Mouse (Mus musculus): ENCODE data around the gene Dio1.

Gene Dio1

GRCm38 (mm10) chr4:107306966-107307365 lies at the start of gene Dio1:
Gene Dio1 (minus strand): TSS chr4:107307169.
- no peak for DNase-seq (ENCODE audit: low spot score in 2 of 2)

- DNase-seq (ENCODE audit: low spot score in 2 of 2) = no peak
These were observed 47.6 kb upstream of the Dio1 start for GRCm38 (mm10) chr4:107354543-107354942.

GRCm38 (mm10) chr4:107354126-107354525 lies 47.2 kb upstream of the Dio1 start:
- DNase-seq (ENCODE audit: low spot score in 2 of 2) = no peak

- no peak for DNase-seq (ENCODE audit: low spot score in 2 of 2)
These were observed 46.6 kb upstream of the Dio1 start for GRCm38 (mm10) chr4:107353612-107354011.

GRCm38 (mm10) chr4:107351368-107351767 lies 44.4 kb upstream of the Dio1 start:
- DNase-seq (ENCODE audit: low spot score in 2 of 2) = no peak

GRCm38 (mm10) chr4:107349311-107350008 lies 42.5 kb upstream of the Dio1 start:
- no peak for DNase-seq (ENCODE audit: low spot score in 2 of 2)

GRCm38 (mm10) chr4:107348529-107349310 lies 41.8 kb upstream of the Dio1 start:
- DNase-seq (ENCODE audit: low spot score in 2 of 2) = no peak

GRCm38 (mm10) chr4:107347221-107347620 lies 40.3 kb upstream of the Dio1 start:
- DNase-seq (ENCODE audit: low spot score in 2 of 2) = no peak

DNA sequence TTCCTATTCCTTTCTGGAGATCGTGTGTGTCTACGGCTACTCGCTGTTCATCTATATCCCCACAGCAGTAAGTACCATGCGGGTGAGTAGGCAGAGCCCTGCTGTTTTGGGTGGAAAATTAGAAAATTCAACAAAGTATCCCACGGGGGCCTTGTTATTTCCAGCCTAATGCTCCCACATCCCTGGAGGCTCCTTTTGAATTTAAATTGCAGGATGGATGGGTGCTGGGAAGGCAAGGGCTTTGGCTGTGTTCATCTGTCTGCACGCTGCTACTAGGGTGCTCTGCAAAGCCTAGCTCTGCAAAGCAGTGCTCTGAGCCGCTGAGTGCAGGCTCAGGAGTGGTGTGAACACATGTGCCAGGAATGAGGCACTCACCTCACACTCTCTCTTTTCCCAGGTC lies 37.6 kb upstream of the Dio1 start:
- no peak for DNase-seq (ENCODE audit: low spot score in 2 of 2)

DNA sequence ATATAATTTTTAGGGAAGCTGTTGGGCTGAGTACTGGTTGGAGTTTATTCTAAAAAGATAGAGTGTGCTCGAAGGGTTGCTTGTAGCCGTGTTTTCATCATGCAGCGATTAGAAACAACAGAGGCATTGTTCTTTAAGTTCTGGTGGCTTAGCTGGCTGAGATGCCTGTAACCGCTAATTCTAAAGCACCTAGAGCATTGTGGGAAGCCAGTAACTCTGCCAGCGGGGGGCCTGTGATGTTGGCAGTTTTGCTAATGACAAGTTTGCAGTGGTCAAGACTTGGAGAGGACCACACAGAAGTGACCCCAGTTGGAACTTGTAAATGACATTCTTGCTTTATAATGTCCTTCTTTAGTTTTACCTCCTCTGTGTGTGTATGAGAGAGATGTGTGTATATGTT lies 34.4 kb upstream of the Dio1 start:
- DNase-seq (ENCODE audit: low spot score in 2 of 2) = no peak

- DNase-seq (ENCODE audit: low spot score in 2 of 2) = no peak
These were observed 30.5 kb upstream of the Dio1 start for GRCm38 (mm10) chr4:107337455-107337854.

DNA sequence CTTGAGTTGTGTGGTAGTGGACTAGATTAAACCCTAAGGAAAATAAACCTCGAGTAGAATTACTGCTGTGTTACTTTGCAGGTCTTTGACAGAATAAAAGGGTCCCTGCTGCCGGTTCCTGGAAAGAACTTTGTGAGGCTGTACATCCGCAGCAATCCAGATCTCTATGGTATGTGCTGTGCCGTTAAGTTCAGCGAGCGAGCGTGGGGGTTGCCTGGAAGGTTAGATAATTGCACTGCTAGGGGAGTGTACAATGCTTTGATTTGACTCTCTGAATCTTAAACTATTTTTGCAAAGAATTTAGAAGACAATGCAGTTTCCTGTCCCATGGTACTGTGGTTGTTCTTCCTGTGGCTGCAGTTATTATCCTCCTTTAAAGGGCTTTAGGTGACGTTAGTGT lies 29.4 kb upstream of the Dio1 start:
- DNase-seq (ENCODE audit: low spot score in 2 of 2) = no peak

- no peak for DNase-seq (ENCODE audit: low spot score in 2 of 2)
These were observed 26.5 kb upstream of the Dio1 start for GRCm38 (mm10) chr4:107333514-107333913.

DNA sequence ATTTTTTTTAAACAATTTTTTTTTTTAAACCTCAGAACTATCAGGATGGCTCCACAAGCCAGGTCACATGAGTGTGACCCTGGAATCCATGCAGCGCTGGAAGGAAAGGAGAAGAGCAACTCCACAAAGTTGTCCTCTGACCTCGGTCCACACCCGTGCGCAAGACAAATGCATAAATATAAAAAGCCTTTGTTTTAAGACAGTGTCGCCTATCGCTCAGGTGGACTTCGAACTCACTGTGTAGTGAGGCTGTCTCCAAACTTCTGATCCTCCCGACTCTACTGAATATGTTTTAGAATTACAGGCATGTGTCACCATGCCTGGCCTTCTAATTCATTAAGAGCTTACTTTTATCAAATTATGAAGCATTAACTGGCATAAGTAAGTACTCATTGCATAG lies 21.6 kb upstream of the Dio1 start:
- DNase-seq (ENCODE audit: low spot score in 2 of 2) = no peak

GRCm38 (mm10) chr4:107323113-107323512 lies 16.1 kb upstream of the Dio1 start:
- DNase-seq (ENCODE audit: low spot score in 2 of 2) = no peak

GRCm38 (mm10) chr4:107321041-107321440 lies 14.1 kb upstream of the Dio1 start:
- DNase-seq (ENCODE audit: low spot score in 2 of 2) = no peak

DNA sequence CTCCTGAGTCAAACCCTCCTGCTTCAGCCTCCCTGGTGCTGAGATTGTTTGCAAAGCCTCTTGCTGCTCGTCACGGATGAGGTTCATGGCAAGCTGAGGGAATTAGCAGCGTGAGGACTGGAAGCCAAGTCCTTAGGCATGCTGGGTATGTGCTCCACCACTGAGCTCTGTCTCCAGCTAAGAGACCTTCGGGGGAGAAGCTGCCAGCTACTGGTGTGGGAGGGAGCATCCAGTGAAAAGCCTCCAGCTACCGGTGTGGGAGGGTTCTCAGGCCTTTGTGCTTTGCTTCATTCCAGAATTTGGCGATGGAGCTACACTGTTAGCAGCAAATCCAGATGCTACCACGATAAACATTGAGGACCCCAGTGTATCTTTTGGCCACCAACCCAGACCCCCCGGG lies 11.7 kb upstream of the Dio1 start:
- DNase-seq (ENCODE audit: low spot score in 2 of 2) = no peak

- no peak for DNase-seq (ENCODE audit: low spot score in 2 of 2)
These were observed 7.5 kb upstream of the Dio1 start for GRCm38 (mm10) chr4:107314479-107314805.

DNA sequence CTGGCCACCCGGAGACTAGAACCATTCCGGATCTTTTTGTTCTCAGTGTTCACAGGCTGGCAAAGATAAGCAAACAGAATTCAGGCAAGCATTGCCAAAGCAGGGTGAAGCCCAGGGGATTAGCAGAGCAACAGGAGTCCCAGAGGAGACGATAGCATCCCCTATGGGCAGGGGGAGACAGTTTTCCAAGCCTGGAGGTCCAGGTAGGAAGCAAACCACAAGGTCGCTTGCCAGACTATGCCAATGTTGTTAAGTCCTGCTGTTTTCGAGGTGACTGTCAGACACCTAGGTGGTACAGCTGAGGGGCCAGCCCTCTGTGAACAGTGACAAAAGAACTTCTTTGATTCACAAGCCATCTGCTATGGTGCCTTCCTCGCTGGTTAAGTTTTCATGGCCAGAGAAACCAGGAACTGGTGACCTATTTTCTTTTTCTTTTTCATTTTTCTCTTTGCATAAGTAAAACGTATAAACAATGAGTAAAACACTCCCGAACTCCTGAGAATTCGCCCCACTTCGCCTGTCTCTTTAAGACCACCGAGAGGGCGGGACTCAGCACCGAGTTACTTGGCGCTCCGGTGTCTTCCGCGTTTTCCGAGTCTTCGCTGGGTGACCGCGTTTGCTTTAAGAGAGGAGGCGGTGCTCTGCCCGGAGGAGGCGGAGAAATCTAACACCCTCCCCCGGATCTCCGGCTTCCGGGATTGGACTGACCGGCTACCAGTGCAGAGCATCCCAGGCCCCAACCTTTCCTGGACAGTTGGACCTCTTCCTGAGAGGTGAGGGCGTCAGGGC lies 6.9 kb upstream of the Dio1 start, which contains the start of gene Yipf1:
Gene Yipf1, plus strand, starts transcription at position 674 of the 789 bp plus-strand sequence.
- DNase-seq (ENCODE audit: low spot score in 2 of 2) = peak; percentile 71 to 72

GRCm38 (mm10) chr4:107303531-107303930 lies 3.4 kb downstream of the Dio1 start:
- DNase-seq (ENCODE audit: low spot score in 2 of 2) = no peak

DNA sequence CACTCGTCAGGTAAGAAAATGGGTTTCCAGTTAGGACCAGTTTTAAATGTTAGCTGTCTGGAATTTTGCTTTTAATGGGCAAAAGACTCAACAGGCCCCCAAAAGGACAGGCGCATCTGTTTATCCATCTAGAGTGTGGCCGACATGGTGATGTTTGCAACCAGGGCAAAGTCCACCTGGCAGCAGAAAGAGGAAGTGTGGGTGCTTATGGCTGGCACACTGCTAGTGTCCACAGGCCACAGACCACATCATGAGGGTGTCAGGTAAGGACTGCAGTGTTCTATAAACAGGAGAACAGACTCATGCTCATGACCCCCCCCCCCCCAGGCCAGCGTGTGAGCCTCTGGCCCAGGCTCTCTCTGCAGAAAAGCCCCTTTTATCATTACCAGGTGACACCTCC lies 4.1 kb downstream of the Dio1 start:
- no peak for DNase-seq (ENCODE audit: low spot score in 2 of 2)

DNA sequence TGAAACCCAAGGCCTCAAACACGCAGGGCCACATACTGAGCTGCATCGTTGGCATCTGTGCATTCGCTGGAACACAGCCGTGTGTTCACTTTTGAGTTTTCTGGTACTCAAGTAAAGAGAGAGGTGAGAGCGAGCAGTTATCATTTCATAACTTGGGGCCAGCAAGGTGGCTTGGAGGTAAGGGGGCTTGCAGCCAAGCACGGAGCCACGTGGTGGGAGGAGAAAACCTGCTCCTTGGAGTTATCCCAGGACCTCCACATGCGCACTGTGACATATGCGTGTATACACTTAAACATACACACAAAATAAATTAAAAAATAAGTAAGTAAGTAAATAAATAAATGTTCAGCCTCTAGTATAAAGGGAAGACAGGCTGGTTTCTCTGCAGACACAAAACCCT lies 4.7 kb downstream of the Dio1 start:
- no peak for DNase-seq (ENCODE audit: low spot score in 2 of 2)
